Mouse (Mus musculus): ENCODE measurements at regions not wholly inside any gene's neighbourhood (a gene's known extent, or its start where the extent isn't known, plus 50 kb on each side); places are given as distances from the start of the nearest gene placed in this dataset.

DNA sequence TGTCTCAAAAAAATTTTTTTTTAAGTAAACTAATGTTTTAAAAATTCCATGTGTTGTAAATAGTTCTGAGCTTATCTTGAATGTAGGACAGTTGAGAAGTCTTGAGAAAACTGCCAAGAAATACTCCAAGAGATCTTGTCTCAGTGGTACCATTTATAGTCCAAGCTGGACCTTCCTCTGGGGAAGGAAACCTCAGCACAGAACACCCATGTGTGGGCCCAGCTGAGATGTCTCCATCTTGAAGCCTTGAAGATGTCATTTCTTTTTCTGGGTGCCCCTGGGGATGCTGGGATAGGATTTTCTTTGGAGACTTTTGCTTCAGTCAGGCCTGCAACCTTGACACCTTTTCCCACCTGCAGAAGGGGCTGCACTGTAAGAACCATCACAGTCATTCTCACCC lies 101.4 kb upstream of the Cops8 start:
- H3K27me3 ChIP-seq (ENCODE audit: control insufficient read depth, insufficient read depth, low read length), result no peaks in the 10 kb centered on the region
- H3K27ac ChIP-seq, result no peak overlapping the region
- no peak overlapping the region for H3K4me3 ChIP-seq (replicated peaks; ENCODE audit: low read length)
- H3K4me2 ChIP-seq (replicated peaks), result no peak overlapping the region
- H3K4me1 ChIP-seq (replicated peaks; ENCODE audit: control insufficient read depth, insufficient read depth, low read length), result no peaks in the 10 kb centered on the region
- no peaks in the 10 kb centered on the region for H3K36me3 ChIP-seq (replicated peaks; ENCODE audit: control insufficient read depth, insufficient read depth)
- ATAC-seq (ENCODE audit: low FRiP score) (no peak), DNase-seq (ENCODE audit: low spot score) (no peak)
- H3K9me3 ChIP-seq (ENCODE audit: control insufficient read depth, low read length), result 0 out of 2 replicates have a peak, but pooled peaks cover 7% of the 10 kb centered on the region
- no peak overlapping the region for H3K9ac ChIP-seq

DNA sequence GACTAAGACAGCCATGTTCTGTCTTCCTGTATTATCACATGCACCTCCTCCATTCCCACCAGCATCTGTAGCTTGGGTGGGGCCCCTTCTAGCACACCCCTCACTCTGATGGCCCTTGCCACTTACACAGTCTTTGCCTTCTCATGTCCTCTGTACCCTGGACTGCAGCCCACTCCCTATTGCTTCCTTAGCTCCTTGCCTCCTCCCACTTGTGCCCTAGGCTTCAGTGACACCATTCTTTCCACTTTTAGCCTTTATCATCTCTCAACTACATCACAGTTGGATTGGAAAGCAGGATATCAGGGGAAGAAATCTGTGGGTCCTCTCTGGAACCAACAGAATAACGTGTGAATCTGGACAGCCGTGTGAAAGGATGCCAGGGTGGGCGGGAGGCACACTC lies 100.4 kb upstream of the Cops8 start:
- Histone ChIP-seq H3K9ac (no peak overlapping the region), H3K27me3 (ENCODE audit: control insufficient read depth, insufficient read depth, low read length) (no peaks in the 10 kb centered on the region), H3K4me3 (replicated peaks; ENCODE audit: low read length) (no peak overlapping the region), H3K4me2 (replicated peaks) (no peak overlapping the region), H3K9me3 (ENCODE audit: control insufficient read depth, low read length) (0 out of 2 replicates have a peak, but pooled peaks cover 7% of the 10 kb centered on the region), H3K27ac (no peak overlapping the region), H3K36me3 (replicated peaks; ENCODE audit: control insufficient read depth, insufficient read depth) (no peaks in the 10 kb centered on the region), H3K4me1 (replicated peaks; ENCODE audit: control insufficient read depth, insufficient read depth, low read length) (no peaks in the 10 kb centered on the region)
- 95% methylated on average over 3 of the region's 3 CpGs for WGBS
- no peak for ATAC-seq (ENCODE audit: low FRiP score)
- no peak for DNase-seq (ENCODE audit: low spot score)

DNA sequence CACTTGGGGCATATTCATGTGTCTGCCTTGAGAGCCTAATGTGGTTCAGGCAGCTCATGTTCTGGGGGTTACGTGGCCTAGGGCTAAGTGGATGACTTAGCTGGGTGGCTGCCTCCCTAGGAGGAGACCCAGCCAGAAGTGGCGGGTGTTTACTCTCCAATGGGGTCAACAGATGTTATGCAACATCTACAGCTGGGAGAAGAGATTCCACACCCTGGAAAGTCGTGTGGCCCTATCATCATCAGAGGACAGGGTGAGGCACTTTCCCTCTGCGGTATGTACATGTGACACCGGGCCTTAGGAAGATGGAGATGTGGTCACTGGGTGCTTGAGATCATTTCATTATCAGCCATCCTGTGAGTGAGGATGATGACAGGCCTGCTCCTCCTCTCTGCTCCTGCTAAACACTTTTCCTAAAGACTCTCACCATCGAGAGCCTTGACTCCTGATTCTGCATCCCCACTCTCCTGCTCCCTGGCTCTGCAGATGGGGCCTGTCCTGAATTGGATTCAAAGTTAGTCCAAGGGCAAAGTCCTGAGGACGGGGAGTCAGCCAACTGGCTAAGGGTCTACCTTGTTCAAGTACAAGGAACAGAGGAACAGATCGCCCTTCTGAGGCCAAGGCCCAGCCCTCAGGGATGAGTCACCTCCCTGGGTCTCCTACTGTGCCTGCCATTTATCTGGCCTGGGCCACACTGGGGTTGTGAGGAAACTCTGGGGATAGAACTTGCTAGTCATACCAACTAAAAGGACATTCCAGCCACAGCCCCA lies 99.8 kb upstream of the Cops8 start:
- H3K9me3 ChIP-seq (ENCODE audit: control insufficient read depth, low read length), result 0 out of 2 replicates have a peak, but pooled peaks cover 7% of the 10 kb centered on the region
- H3K36me3 ChIP-seq (replicated peaks; ENCODE audit: control insufficient read depth, insufficient read depth), result no peaks in the 10 kb centered on the region
- WGBS, result 88% methylated on average over 8 of the region's 8 CpGs
- no peak overlapping the region for H3K9ac ChIP-seq
- H3K4me2 ChIP-seq (replicated peaks), result no peak overlapping the region
- no peak for ATAC-seq (ENCODE audit: low FRiP score)
- H3K27ac ChIP-seq, result no peak overlapping the region
- H3K27me3 ChIP-seq (ENCODE audit: control insufficient read depth, insufficient read depth, low read length), result no peaks in the 10 kb centered on the region
- DNase-seq (ENCODE audit: low spot score), result no peak
- no peaks in the 10 kb centered on the region for H3K4me1 ChIP-seq (replicated peaks; ENCODE audit: control insufficient read depth, insufficient read depth, low read length)
- no peak overlapping the region for H3K4me3 ChIP-seq (replicated peaks; ENCODE audit: low read length)

DNA sequence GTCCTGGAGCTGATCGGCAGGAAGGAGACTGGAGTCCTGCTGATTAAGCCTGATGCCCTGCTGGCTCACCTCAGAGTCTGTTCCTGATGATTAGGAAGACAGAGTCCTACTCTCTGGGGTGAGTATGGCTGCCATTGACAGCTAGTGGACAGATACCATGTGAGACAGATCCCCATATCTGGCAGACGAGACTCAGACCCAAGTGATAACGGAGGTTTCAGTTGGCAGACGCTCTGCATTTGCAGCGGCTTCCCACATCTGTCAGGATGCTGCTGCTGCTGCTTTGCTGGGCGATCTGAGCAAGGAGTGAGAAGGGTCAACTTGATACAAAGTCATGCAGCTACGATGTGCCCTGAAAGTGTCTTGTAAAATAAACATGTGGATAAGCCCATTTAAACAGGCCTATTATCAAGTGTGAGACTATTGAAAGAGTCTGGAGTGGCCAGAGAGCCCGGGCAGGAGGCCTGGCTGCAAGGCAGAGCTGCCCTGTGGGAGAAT lies 98.1 kb upstream of the Cops8 start:
- 19% methylated on average over 8 of the region's 8 CpGs for WGBS
- H3K4me1 ChIP-seq (replicated peaks; ENCODE audit: control insufficient read depth, insufficient read depth, low read length), result no peaks in the 10 kb centered on the region
- 0 out of 2 replicates have a peak, but pooled peaks cover 7% of the 10 kb centered on the region for H3K9me3 ChIP-seq (ENCODE audit: control insufficient read depth, low read length)
- no peak overlapping the region for H3K4me3 ChIP-seq (replicated peaks; ENCODE audit: low read length)
- no peak overlapping the region for H3K4me2 ChIP-seq (replicated peaks)
- DNase-seq (ENCODE audit: low spot score), result no peak
- H3K27me3 ChIP-seq (ENCODE audit: control insufficient read depth, insufficient read depth, low read length), result no peaks in the 10 kb centered on the region
- no peaks in the 10 kb centered on the region for H3K36me3 ChIP-seq (replicated peaks; ENCODE audit: control insufficient read depth, insufficient read depth)
- no peak for ATAC-seq (ENCODE audit: low FRiP score)
- no peak overlapping the region for H3K27ac ChIP-seq
- no peak overlapping the region for H3K9ac ChIP-seq

DNA sequence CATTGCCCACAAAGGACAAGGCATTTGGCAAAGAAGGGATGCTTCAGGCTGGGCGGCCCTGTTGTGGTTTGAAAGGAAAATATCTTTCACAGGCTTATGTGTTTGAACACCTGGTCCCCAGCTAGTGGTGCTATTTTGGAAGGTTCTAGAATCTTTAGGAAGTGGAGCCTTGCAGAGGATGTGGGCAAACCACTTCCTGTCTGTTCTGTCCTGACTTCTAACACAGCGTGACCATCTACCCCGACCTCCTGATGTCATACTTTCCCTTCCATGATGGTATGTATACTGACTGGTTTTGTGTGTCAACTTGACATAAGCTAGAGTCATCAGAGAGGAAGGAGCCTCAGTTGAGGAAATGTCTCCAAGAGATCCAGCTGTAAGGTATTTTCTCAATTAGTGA lies 97.2 kb upstream of the Cops8 start:
- H3K4me2 ChIP-seq (replicated peaks), result no peak overlapping the region
- H3K4me1 ChIP-seq (replicated peaks; ENCODE audit: control insufficient read depth, insufficient read depth, low read length), result no peaks in the 10 kb centered on the region
- no peak overlapping the region for H3K27ac ChIP-seq
- H3K9ac ChIP-seq, result no peak overlapping the region
- no peaks in the 10 kb centered on the region for H3K9me3 ChIP-seq (ENCODE audit: control insufficient read depth, low read length)
- no peak for ATAC-seq (ENCODE audit: low FRiP score)
- WGBS, result 92% methylated on average over 3 of the region's 3 CpGs
- H3K4me3 ChIP-seq (replicated peaks; ENCODE audit: low read length), result no peak overlapping the region
- H3K36me3 ChIP-seq (replicated peaks; ENCODE audit: control insufficient read depth, insufficient read depth), result no peaks in the 10 kb centered on the region
- no peak for DNase-seq (ENCODE audit: low spot score)
- H3K27me3 ChIP-seq (ENCODE audit: control insufficient read depth, insufficient read depth, low read length), result no peaks in the 10 kb centered on the region

DNA sequence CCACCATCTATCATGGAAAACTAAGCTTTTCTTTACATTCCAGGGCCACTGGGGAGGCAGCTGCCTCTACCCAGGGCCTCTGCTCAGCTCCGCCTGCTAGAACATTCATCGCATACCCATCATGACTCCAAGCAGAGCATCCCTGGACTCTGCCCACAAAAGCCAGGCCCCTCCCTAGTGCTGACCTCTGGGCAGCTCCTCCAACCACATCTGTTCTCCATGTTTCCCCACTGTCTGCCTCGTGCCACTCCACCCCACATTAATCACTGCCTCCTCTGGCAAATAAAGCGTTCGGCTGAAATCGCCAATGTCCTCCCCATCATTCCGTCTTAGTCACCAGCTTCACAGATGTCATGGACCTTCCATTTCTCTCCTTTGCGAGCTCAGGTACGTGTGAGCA lies 96.2 kb upstream of the Cops8 start:
- WGBS, result 64% methylated on average over 9 of the region's 9 CpGs
- Histone ChIP-seq H3K36me3 (replicated peaks; ENCODE audit: control insufficient read depth, insufficient read depth) (no peaks in the 10 kb centered on the region), H3K27me3 (ENCODE audit: control insufficient read depth, insufficient read depth, low read length) (no peaks in the 10 kb centered on the region), H3K27ac (no peak overlapping the region), H3K9me3 (ENCODE audit: control insufficient read depth, low read length) (no peaks in the 10 kb centered on the region), H3K4me3 (replicated peaks; ENCODE audit: low read length) (no peak overlapping the region), H3K4me2 (replicated peaks) (no peak overlapping the region), H3K9ac (no peak overlapping the region), H3K4me1 (replicated peaks; ENCODE audit: control insufficient read depth, insufficient read depth, low read length) (no peaks in the 10 kb centered on the region)
- DNase-seq (ENCODE audit: low spot score) (no peak), ATAC-seq (ENCODE audit: low FRiP score) (no peak)

DNA sequence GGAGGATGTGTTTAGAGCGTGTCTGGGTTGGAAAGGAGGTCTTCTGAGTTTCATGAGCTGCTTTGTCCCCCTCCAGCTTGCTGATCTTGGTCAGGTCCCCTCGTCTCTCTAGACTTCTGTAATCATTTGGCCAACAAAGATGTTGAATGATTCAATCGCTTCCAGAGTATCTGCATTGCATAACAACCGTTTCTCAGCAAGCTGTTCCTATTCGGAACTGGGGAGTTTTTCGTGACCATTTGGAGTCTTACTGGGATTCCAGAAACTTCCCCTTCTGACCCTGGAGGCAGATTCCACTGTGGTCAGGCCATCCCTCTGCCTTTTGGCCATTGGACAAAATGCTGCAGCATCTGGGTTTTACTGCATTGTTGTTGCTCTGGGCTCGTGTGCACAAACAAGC lies 93.4 kb upstream of the Cops8 start:
- no peak overlapping the region for H3K4me2 ChIP-seq (replicated peaks)
- 87% methylated on average over 7 of the region's 7 CpGs for WGBS
- DNase-seq (ENCODE audit: low spot score), result no peak
- no peak for ATAC-seq (ENCODE audit: low FRiP score)
- H3K9ac ChIP-seq, result no peak overlapping the region
- no peaks in the 10 kb centered on the region for H3K36me3 ChIP-seq (replicated peaks; ENCODE audit: control insufficient read depth, insufficient read depth)
- no peaks in the 10 kb centered on the region for H3K9me3 ChIP-seq (ENCODE audit: control insufficient read depth, low read length)
- H3K4me1 ChIP-seq (replicated peaks; ENCODE audit: control insufficient read depth, insufficient read depth, low read length), result no peaks in the 10 kb centered on the region
- H3K27ac ChIP-seq, result no peak overlapping the region
- no peak overlapping the region for H3K4me3 ChIP-seq (replicated peaks; ENCODE audit: low read length)
- H3K27me3 ChIP-seq (ENCODE audit: control insufficient read depth, insufficient read depth, low read length), result no peaks in the 10 kb centered on the region

DNA sequence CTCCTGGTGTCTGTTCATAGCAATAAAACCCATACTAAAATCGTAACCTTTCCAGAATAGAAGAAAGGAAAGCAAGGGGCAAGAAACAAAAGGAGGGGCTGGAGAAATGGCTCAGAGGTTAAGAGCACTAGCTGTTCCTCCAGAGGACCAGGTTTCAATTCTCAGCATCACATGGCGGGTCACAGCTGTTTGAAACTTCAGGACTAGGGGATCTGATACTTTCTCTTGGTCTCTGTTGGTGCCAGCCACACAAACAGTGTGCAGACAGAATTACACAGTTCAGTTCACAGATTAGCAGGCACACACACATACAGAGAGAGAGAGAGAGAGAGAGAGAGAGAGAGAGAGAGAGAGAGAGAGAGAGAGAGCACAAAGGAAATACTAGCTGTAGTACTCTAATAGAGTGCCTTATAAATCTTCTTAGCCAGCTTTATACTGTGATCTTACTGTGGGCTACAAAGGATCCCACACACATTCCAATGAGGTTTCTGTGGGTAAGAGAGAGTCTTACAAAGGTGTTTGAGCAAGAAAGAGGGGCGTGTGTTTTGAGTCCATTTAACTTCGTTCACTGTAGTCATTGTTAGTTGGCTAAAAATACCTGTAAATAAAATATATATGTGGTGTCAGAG lies 89.2 kb upstream of the Cops8 start:
- Histone ChIP-seq H3K4me1 (replicated peaks; ENCODE audit: control insufficient read depth, insufficient read depth, low read length) (0 out of 2 replicates have a peak, but pooled peaks cover 3% of the 10 kb centered on the region), H3K9ac (no peak overlapping the region), H3K36me3 (replicated peaks; ENCODE audit: control insufficient read depth, insufficient read depth) (no peaks in the 10 kb centered on the region), H3K27ac (no peak overlapping the region), H3K27me3 (ENCODE audit: control insufficient read depth, insufficient read depth, low read length) (no peaks in the 10 kb centered on the region), H3K4me3 (replicated peaks; ENCODE audit: low read length) (no peak overlapping the region), H3K4me2 (replicated peaks) (no peak overlapping the region), H3K9me3 (ENCODE audit: control insufficient read depth, low read length) (no peaks in the 10 kb centered on the region)
- WGBS, result 84% methylated on average over 4 of the region's 4 CpGs
- ATAC-seq (ENCODE audit: low FRiP score) (no peak), DNase-seq (ENCODE audit: low spot score) (no peak)

DNA sequence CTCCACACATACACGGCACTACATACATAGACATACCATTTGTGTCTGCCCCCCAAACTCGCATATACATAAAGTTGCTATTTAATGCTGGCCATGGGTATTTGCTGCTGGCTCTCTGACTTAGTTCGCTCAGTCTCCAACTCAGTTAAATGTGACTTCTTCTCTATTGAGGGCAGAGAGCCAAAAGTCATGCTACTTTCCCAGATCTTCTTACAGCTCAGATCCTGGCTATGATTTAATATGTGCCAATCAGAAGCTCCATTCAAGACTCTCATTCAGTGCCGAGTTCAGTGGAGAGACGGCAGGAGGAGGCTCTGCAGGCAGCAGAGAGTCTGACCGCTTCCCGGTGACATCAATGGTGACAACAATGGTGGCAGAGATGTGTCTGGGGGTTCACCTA lies 88.6 kb upstream of the Cops8 start:
- H3K27ac ChIP-seq, result no peak overlapping the region

More for the DNA sequence above, 88.6 kb upstream of the Cops8 start:
- ATAC-seq (ENCODE audit: low FRiP score), result no peak
- Histone ChIP-seq H3K36me3 (replicated peaks; ENCODE audit: control insufficient read depth, insufficient read depth) (no peaks in the 10 kb centered on the region), H3K9me3 (ENCODE audit: control insufficient read depth, low read length) (no peaks in the 10 kb centered on the region), H3K9ac (no peak overlapping the region), H3K4me3 (replicated peaks; ENCODE audit: low read length) (no peak overlapping the region), H3K4me1 (replicated peaks; ENCODE audit: control insufficient read depth, insufficient read depth, low read length) (0 out of 2 replicates have a peak, but pooled peaks cover 8% of the 10 kb centered on the region), H3K27me3 (ENCODE audit: control insufficient read depth, insufficient read depth, low read length) (no peaks in the 10 kb centered on the region), H3K4me2 (replicated peaks) (no peak overlapping the region)
- WGBS, result 73% methylated on average over 7 of the region's 7 CpGs
- no peak for DNase-seq (ENCODE audit: low spot score)
